9 mouse cellular contexts compared by ENCODE assay signal in genomic region chr11:98710416-98711045, GRCm38 (mm10). TPM values are rescaled to one million over a fixed set of nuclear protein-coding genes. Genes with fewer than 3 reads are reported as not detected.
DNase-seq lines count a peak whose midpoint lies in the region; ATAC-seq and TF ChIP-seq lines count a peak whose summit lies in the region.
"Had no signal": no experiment of that assay in that cellular context is flagged by ENCODE, and none has a peak within 500 bp of the region (broad histone marks: within the 10 kb centered on the region; RNA-seq: fewer than 3 reads in every experiment).

No protein-coding gene starts in this region.

- H3K27me3 ChIP-seq in E14TG2a.4 (ENCODE audit: insufficient read depth, low read length): no peaks in the 10 kb centered on the region
- H3K27me3 ChIP-seq in heart, embryonic 14.5 days (ENCODE audit: control insufficient read depth, insufficient read depth, low read length): no peaks in the 10 kb centered on the region
- no peaks in the 10 kb centered on the region for H3K27me3 ChIP-seq in liver, postnatal 0 days (ENCODE audit: insufficient read depth, low read length)
- H3K27me3 ChIP-seq: limb, embryonic 13.5 days had no signal

- H3K9ac ChIP-seq in heart, embryonic 14.5 days (ENCODE audit: low read length): 0 out of 2 replicates have a peak overlapping the region, but pooled peaks have one; percentile 21
- no peak overlapping the region; the same call in 1 of the 2 replicates for H3K9ac ChIP-seq in liver, postnatal 0 days (replicated peaks)
- H3K9ac ChIP-seq: limb, embryonic 13.5 days had no signal

- no peaks in the 10 kb centered on the region for H3K9me3 ChIP-seq in E14TG2a.4 (ENCODE audit: low read length)
- H3K9me3 ChIP-seq in heart, embryonic 14.5 days (ENCODE audit: control insufficient read depth, low read length): no peaks in the 10 kb centered on the region
- no peaks in the 10 kb centered on the region for H3K9me3 ChIP-seq in liver, postnatal 0 days (ENCODE audit: low read length)
- H3K9me3 ChIP-seq: limb, embryonic 13.5 days had no signal

- peak overlapping the region; percentile 4 to 70; a peak in 2 of 4 replicates for H3K27ac ChIP-seq in heart, embryonic 14.5 days (replicated peaks in 1 of 2; ENCODE audit: control insufficient read depth in 1 of 2, insufficient read depth in 1 of 2, low read depth in 2 of 2, low read length in 2 of 2)
- peak overlapping the region; percentile 84 for H3K27ac ChIP-seq in liver, postnatal 0 days (ENCODE audit: low read depth)
- H3K27ac ChIP-seq: limb, embryonic 13.5 days had no signal

- peak; percentile 87 for DNase-seq in brain, adult 2 months (ENCODE audit: low read depth, low spot score)
- peak; percentile 86 to 95 for DNase-seq in kidney, postnatal 36 days
- peak; percentile 92 for DNase-seq in liver, postnatal 0 days
- peak; percentile 69 for DNase-seq in ovary, postnatal 10 days (ENCODE audit: low spot score)
- peak; percentile 74 for DNase-seq in thymus, postnatal 25 days

- WGBS in heart, embryonic 14.5 days: 42% methylated on average over 12 of the region's 12 CpGs
- WGBS in liver, postnatal 0 days (ENCODE audit: insufficient replicate concordance): 28% methylated on average over 12 of the region's 12 CpGs

- H3K4me3 ChIP-seq in E14TG2a.4 (replicated peaks; ENCODE audit: low read length): no peak overlapping the region
- no peak overlapping the region for H3K4me3 ChIP-seq in heart, embryonic 14.5 days (ENCODE audit: control insufficient read depth in 1 of 2, insufficient read depth in 1 of 2, low read depth in 1 of 2, low read length in 2 of 2)
- no peak overlapping the region for H3K4me3 ChIP-seq in liver, postnatal 0 days (ENCODE audit: low read depth, low read length)
- H3K4me3 ChIP-seq: limb, embryonic 13.5 days had no signal

- H3K4me2 ChIP-seq in heart, embryonic 14.5 days (ENCODE audit: low read length): no peak overlapping the region
- H3K4me2 ChIP-seq in liver, postnatal 0 days (ENCODE audit: low read depth, low read length): peak overlapping the region; percentile 28
- H3K4me2 ChIP-seq: limb, embryonic 13.5 days had no signal

- TF ChIP-seq CTCF in E14TG2a.4 (conservative IDR thresholded peaks at IDR 0.05; ENCODE audit: low read length): peak; percentile 97
- TF ChIP-seq CTCF in liver, postnatal 0 days (IDR thresholded peaks at IDR 0.05; ENCODE audit: low read depth): peak; percentile 99

- TF ChIP-seq EP300 in liver, postnatal 0 days (IDR thresholded peaks at IDR 0.05; ENCODE audit: low read depth): no peak

- peaks cover 75% of the 10 kb centered on the region for H3K4me1 ChIP-seq in E14TG2a.4 (replicated peaks; ENCODE audit: low read depth, low read length)
- H3K4me1 ChIP-seq in heart, embryonic 14.5 days (ENCODE audit: control insufficient read depth in 2 of 2, insufficient read depth in 2 of 2, low read length in 2 of 2): peaks cover 21 to 36% of the 10 kb centered on the region in 2 experiments; a peak in 3 of 4 replicates
- H3K4me1 ChIP-seq in liver, postnatal 0 days (ENCODE audit: insufficient read depth): peaks cover 35% of the 10 kb centered on the region

- peaks cover 96% of the 10 kb centered on the region for H3K36me3 ChIP-seq in E14TG2a.4 (ENCODE audit: insufficient read depth, low read length)
- H3K36me3 ChIP-seq in heart, embryonic 14.5 days (ENCODE audit: control insufficient read depth, insufficient read depth, low read length): peaks cover 92% of the 10 kb centered on the region
- H3K36me3 ChIP-seq in liver, postnatal 0 days (replicated peaks; ENCODE audit: insufficient read depth, low read length): peaks cover 46% of the 10 kb centered on the region

- ATAC-seq in erythroid progenitor cell, adult 5-6 weeks (replicated peaks; ENCODE audit: low FRiP score, poor library complexity, severe bottlenecking): peak; percentile 73
- ATAC-seq in heart, embryonic 14.5 days (ENCODE audit: insufficient number of reproducible peaks, insufficient read depth, low FRiP score, low read depth): 0 out of 2 replicates have a peak, but pooled peaks have one; percentile 27
- peak; percentile 62 for ATAC-seq in liver, postnatal 0 days

RNA-seq across cellular contexts. Expression of gene Csf3, which starts 9.5 kb away (rescaled TPM):
- not detected in 2 replicates for total RNA-seq in erythroid progenitor cell, adult 5-6 weeks (2015; ENCODE audit: low replicate concordance)
- total RNA-seq in erythroid progenitor cell, adult 5-6 weeks (2017; ENCODE audit: low replicate concordance): not detected in 2 replicates
- not detected in 2 replicates for polyA plus RNA-seq in heart, embryonic 14.5 days (2014; fragmentation: Nextera tagmentation; extraction: Ambion mirVana)
- polyA plus RNA-seq in liver, postnatal 0 days (2015; fragmentation: Nextera tagmentation; extraction: Ambion mirVana): not detected in 2 replicates
- polyA plus RNA-seq: limb, embryonic 13.5 days had no signal

RNA-seq across cellular contexts. Expression of gene Med24, which starts 18.7 kb away (rescaled TPM):
- total RNA-seq in erythroid progenitor cell, adult 5-6 weeks (2015; ENCODE audit: low replicate concordance): 30.6 and 57.7 TPM in 2 replicates
- total RNA-seq in erythroid progenitor cell, adult 5-6 weeks (2017; ENCODE audit: low replicate concordance): 14.7 and 25.0 TPM in 2 replicates
- 28.5 and 31.0 TPM in 2 replicates for polyA plus RNA-seq in heart, embryonic 14.5 days (2014; fragmentation: Nextera tagmentation; extraction: Ambion mirVana)
- polyA plus RNA-seq in liver, postnatal 0 days (2015; fragmentation: Nextera tagmentation; extraction: Ambion mirVana): 10.5 and 10.9 TPM in 2 replicates

RNA-seq across cellular contexts. Expression of gene Psmd3, which starts 28.2 kb away (rescaled TPM):
- 28.1 and 30.3 TPM in 2 replicates for total RNA-seq in erythroid progenitor cell, adult 5-6 weeks (2015; ENCODE audit: low replicate concordance)
- total RNA-seq in erythroid progenitor cell, adult 5-6 weeks (2017; ENCODE audit: low replicate concordance): 23.6 and 30.7 TPM in 2 replicates
- polyA plus RNA-seq in heart, embryonic 14.5 days (2014; fragmentation: Nextera tagmentation; extraction: Ambion mirVana): 95.3 and 120 TPM in 2 replicates
- polyA plus RNA-seq in liver, postnatal 0 days (2015; fragmentation: Nextera tagmentation; extraction: Ambion mirVana): 67.5 and 71.0 TPM in 2 replicates

RNA-seq across cellular contexts. Expression of gene Thra, which starts 29.9 kb away (rescaled TPM):
- total RNA-seq in erythroid progenitor cell, adult 5-6 weeks (2015; ENCODE audit: low replicate concordance): 8.6 and 13.8 TPM in 2 replicates
- total RNA-seq in erythroid progenitor cell, adult 5-6 weeks (2017; ENCODE audit: low replicate concordance): 3.3 and 8.0 TPM in 2 replicates
- polyA plus RNA-seq in heart, embryonic 14.5 days (2014; fragmentation: Nextera tagmentation; extraction: Ambion mirVana): 45.3 and 55.6 TPM in 2 replicates
- 5.1 and 6.1 TPM in 2 replicates for polyA plus RNA-seq in liver, postnatal 0 days (2015; fragmentation: Nextera tagmentation; extraction: Ambion mirVana)

RNA-seq across cellular contexts. Expression of gene Gsdma, which starts 46.4 kb away (rescaled TPM):
- not detected in 2 replicates for total RNA-seq in erythroid progenitor cell, adult 5-6 weeks (2015; ENCODE audit: low replicate concordance)
- total RNA-seq in erythroid progenitor cell, adult 5-6 weeks (2017; ENCODE audit: low replicate concordance): not detected in 2 replicates
- polyA plus RNA-seq in heart, embryonic 14.5 days (2014; fragmentation: Nextera tagmentation; extraction: Ambion mirVana): not detected in 2 replicates
- polyA plus RNA-seq in liver, postnatal 0 days (2015; fragmentation: Nextera tagmentation; extraction: Ambion mirVana): not detected in 2 replicates
